Mouse (Mus musculus) WW6 (cell line): ENCODE measurements at regions not wholly inside any gene's neighbourhood (a gene's known extent, or its start where the extent isn't known, plus 50 kb on each side); places are given as distances from the start of the nearest gene placed in this dataset.

Source experiments
- DNase-seq: peaks from one replicate; pipeline ENCODE4 v3.0.0-alpha.2; 2013; ENCODE audit warnings: low read depth, low spot score

DNA sequence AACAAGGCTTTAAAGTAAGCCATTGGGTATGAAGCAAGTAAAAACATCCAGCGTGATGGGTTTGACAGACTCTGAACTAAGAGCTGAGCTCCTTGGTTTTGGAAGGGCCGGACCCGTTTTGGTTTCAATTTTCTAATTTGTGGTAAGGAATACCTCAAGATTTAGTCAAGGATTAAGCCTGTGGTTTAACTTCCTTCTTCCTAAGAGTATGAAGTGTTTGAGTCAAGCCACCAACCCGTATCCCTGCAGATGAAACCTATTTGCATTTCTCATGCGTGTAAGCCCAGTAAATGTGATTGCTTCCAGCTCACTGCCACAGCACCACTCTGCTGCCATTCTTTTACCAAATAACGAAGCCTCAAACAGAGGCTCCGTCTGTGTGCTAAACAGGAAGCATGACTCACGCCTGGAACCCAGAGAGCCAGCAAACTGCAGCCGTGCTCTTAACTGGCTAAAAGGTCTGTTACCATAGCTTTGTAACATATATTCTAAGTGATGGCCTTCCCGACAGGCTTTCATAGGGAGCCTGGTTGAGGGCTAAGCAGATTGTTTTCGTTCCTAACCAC lies 149.7 kb downstream of the Etv1 start:
- DNase-seq = no peak

- DNase-seq = no peak
Measured at GRCm38 (mm10) chr12:38929644-38930043, 150.5 kb downstream of the Etv1 start.

GRCm38 (mm10) chr12:38931769-38932168 lies 152.6 kb downstream of the Etv1 start:
- no peak for DNase-seq

GRCm38 (mm10) chr12:38959605-38960004 lies 180.4 kb downstream of the Etv1 start:
- DNase-seq = no peak

DNA sequence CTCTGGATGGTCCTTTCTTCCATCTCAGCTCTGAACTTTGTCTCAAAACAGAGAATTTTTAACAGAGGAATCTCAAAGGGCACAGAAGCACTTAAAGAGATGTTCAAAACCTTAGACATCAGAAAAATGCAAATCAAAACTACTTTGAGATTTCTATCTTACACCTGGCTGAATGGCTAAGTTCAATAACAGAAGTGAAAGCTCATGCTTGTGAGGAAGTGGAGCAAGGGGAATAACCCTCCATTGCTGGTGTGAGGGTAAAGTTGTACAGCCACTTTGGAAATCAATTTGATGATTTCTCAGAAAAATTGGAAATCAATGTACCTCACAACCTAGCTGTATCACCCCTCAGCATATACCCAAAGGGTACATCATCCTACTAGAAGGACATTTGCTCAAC lies 183.1 kb downstream of the Etv1 start:
- DNase-seq = no peak

DNA sequence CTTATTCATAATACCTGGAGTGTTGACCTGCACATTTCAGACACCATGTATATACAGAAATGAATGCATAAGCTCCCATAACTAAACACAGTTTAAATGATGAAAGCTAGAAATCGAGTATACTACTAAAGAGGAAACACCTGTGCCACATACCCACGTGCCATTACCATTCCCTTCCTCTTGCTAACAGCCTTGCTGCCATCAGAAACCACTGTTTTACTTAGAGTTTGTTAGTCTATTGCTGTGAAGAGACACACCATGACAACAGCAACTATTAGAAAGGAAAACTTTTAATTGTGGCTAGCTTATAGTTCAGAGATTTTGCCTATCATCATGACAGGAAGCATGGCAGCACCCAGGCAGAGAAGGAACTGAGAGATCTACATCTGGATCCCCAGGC lies 191.2 kb downstream of the Etv1 start:
- DNase-seq = no peak

- DNase-seq = no peak
Measured at GRCm38 (mm10) chr12:38972205-38972604, 193.0 kb downstream of the Etv1 start.

DNA sequence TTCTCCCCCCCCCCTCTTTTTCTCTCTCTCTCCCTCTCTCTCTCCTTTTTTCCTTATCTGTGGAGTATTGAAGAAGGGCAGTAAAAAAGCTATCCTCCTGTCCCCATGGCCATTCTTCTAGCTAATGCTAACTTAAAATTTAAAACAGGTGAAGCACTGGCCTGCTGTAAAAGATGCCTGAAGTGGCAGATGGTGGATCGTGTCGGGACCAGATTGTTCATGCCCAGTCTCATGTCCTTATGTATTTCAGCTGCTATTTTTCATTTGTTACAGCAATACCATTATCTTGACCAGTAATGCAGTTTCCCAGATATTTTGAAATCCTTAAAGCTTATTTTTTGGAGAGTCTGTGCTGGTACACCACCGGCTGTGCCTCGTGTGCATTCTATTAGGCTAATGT lies 196.3 kb downstream of the Etv1 start:
- no peak for DNase-seq

DNA sequence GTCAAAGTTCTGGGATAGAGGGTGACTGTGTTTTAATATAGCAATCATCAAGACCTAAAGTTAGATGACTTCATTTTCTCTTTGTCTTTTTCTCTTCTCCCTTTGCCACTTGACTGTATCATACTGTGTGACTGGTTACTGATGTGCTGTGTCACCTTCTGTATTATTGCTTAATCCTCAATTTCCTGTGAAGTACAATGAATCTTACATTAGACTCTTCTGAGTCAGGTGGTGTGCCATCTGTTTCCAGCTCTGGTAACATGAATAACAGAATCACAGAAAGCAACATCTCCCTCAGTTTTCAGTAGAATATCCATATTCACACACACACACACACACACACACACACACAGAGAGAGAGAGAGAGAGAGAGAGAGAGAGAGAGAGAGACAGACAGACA lies 203.2 kb downstream of the Etv1 start:
- no peak for DNase-seq

- no peak for DNase-seq
Measured at GRCm38 (mm10) chr12:38985909-38986308, 206.7 kb downstream of the Etv1 start.

GRCm38 (mm10) chr12:38986346-38986745 lies 207.2 kb downstream of the Etv1 start:
- DNase-seq = no peak

DNA sequence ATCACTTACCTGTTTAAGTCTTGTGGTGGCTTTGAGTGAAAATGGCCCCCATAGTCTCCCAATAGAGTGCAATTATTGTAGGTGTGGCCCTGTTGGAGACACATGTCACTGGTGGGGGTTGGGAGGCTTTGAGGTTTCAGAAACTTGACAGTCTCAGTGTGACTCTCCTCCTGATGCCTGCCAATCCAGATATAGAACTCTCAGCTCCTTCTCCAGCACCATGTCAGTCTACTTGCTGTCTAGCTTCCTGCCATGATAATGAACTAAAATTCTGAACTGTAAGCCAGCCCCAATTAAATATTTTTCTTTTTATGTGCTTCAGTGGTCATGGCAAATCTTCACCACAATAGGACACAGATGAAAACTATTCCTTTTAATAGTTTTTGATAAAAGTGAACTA lies 208.1 kb downstream of the Etv1 start:
- DNase-seq = no peak

DNA sequence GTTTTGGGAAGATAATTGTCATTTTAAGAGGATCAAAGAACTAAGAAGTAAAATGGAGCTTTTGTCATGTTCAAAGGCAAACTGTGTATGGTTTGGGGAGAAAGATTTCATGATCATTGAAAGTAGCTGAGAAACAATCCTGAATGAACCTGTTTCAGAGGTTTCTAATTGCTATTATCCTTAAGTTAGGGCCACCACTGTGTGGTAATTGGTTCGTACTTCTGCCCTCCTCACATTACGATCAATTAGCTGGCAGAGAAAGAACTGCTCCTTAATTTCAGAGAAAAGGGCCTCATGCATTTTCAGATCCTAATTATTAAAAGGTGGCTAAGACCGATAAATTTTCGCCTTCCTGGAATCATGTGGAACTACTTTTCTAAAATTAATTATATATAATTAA lies 208.6 kb downstream of the Etv1 start:
- DNase-seq = no peak

GRCm38 (mm10) chr12:39027179-39027578 lies 248.0 kb downstream of the Etv1 start:
- DNase-seq = no peak

GRCm38 (mm10) chr12:39027948-39028347 lies 248.8 kb downstream of the Etv1 start:
- DNase-seq = no peak

DNA sequence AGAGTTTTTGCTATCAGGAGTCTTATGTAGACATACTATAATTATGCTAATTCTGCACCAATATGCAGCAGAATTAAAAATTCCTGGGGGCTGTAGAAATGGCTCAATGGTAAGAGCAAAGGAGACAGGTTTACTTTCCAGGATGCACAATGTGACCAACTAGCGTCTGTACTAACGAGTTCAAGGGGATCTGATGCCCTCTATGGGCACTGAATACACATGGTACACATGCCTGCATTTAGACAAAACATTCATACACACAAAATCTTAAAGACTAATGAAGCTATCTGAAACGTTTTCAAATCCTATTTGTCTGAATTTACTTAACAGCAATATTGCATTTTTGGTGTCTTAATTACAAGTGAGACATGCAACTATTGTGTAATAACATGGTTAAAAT lies 254.8 kb downstream of the Etv1 start:
- DNase-seq = no peak

DNA sequence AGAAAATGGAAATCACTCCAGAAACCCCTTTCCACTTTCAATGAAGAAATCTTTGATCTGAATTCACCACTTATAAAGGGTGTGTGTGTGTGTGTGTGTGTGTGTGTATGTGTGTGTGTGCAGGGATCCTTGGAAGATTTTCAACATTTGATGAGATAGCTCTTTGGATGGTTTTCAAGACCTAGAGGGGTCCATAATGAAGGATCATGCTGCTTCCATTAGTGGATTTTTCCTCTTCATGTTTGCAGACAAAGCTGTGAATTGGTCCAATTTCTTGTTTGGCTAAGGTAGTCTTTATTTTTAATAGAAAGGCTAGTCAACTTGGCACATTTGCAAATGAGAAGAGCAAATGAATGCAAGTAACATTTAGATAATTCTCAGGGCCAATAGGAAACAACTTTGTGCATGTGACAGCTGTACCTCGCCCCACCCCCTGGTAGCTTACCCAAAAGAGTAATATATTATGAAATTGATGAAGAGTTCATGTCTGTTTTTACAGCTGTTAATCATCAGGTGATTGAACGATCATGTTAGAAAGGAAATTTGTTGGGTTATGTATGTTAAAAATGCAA lies 257.4 kb downstream of the Etv1 start:
- DNase-seq = no peak

DNA sequence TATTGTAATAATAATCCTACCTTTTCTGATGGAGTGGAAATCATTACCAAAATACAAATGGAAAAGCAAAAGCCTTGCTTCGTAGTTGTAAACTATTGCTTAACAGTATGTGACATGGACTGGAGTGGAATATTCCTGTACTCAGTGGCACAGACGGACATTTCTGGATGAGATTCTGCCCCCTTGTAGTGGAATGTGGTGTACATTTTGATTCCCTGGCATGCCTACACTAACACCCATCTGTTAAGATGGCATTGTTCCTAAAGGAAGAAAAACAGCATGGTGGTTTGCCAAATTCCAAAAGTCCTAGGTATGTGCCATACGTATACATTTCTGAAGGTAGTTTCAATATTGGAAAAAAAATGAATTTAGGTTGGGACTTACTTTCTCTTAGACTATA lies 258.9 kb downstream of the Etv1 start:
- DNase-seq = no peak

GRCm38 (mm10) chr12:39038656-39039055 lies 259.5 kb downstream of the Etv1 start:
- no peak for DNase-seq

DNA sequence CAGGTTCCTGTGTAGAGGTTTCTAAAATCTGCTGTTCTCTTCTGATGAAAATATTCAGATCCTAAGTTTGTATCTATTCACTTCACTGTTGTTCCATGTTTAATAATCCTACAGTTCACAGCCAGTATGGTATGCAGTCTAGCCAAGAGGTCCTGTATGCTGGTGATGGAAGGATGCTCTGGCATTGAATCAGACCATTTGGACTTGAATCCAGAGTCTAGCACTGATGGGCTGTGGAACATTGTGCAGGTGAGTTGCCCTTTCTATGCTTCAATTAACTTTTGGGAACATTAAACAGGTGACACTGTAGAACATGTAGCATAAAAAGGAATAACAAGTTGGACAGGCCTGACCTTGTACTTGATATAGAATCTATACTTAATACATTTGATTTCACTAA lies 267.9 kb downstream of the Etv1 start:
- DNase-seq = no peak

GRCm38 (mm10) chr12:39048441-39048840 lies 269.3 kb downstream of the Etv1 start:
- no peak for DNase-seq

DNA sequence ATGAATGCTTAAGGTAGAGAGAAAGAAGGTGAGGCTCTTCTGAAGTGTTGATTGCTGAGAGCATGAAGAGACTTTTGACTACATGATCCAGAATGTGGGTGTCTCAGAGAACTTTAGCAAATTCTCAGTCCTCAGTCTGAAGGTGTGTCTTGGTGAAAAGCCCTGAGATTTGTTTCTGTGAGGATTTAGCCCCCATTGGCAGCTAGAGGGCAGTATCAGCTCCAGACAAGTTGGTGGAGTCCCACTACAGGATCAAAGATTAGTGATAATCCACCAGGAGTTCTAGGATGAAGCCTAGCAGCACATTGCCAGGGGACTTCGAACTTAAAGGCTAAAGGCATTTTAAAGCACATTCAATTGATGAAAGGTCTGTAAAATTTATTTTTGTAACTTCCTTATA lies 269.8 kb downstream of the Etv1 start:
- no peak for DNase-seq

GRCm38 (mm10) chr12:39070331-39071045 lies 291.3 kb downstream of the Etv1 start:
- no peak for DNase-seq
